Mouse (Mus musculus): ENCODE results near the gene Mvp. TPM values are rescaled to one million over a fixed set of nuclear protein-coding genes. Genes with fewer than 3 reads are reported as not detected.

Mvp gene
- 100 to 1,000 TPM; 115 to 145 TPM for total RNA-seq (2021)
- 95.3 and 172 TPM in 2 replicates for polyA plus RNA-seq (2012; rRNA removed)
- long read RNA-seq, transcript Mvp-202 (15 exons, 2,837 nt) = major isoform, 109 of 134 reads
- long read RNA-seq, partial matches to known transcripts = 24 of 134 reads
- long read RNA-seq, other reads (novel, unspliced or antisense) = 1 of 134 reads

DNA sequence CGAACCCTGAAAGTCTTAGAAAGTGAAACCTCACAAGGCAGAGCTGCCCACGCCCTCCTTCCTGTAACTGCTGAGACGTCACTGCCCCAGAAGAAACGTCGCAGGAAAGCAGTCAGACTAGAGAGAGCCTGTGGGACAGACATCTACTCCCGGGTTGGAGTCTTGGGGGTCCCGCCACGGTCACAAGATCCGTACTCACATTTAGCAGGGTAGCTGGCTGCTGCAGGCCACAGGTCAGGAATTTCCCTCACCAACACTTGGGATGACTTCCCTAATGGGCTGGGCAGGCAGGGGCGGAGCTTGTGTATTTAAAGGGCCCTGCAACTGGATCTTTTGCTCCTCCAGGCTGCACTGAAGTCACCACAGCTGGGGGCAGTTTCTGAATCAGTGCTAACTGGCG lies at the start of gene Mvp:
Gene Mvp (minus strand): TSS at position 302 of the 400 bp plus-strand sequence.
- peak; percentile 88 for DNase-seq

DNA sequence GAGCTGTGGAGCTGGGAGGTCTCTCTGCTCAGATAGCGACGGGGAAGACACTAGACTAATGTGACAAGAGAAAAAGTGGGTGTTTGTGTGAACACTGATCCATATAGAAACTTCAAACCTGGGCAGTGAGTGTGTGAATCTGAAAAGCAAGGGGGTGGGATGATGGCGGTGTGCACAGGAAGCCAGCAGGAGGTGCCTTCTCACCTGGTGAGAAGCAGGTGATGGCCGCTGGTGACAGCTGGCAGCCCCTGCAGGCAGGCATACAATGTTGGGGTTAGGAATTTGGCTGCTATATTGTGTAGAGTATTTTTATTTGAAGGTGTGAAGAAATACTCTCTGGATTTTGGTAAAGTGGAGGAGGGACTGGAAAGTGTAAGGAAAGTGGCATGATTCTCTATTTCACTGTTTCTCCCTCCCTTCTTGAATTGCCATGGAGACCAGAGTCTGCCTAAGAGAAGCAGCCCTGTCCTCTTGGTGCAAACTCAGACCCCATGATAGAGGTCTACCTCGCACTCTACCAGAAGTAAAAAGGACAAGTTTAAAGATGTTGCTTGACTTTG lies 40.7 kb upstream of the Mvp start:
- DNase-seq = no peak

DNA sequence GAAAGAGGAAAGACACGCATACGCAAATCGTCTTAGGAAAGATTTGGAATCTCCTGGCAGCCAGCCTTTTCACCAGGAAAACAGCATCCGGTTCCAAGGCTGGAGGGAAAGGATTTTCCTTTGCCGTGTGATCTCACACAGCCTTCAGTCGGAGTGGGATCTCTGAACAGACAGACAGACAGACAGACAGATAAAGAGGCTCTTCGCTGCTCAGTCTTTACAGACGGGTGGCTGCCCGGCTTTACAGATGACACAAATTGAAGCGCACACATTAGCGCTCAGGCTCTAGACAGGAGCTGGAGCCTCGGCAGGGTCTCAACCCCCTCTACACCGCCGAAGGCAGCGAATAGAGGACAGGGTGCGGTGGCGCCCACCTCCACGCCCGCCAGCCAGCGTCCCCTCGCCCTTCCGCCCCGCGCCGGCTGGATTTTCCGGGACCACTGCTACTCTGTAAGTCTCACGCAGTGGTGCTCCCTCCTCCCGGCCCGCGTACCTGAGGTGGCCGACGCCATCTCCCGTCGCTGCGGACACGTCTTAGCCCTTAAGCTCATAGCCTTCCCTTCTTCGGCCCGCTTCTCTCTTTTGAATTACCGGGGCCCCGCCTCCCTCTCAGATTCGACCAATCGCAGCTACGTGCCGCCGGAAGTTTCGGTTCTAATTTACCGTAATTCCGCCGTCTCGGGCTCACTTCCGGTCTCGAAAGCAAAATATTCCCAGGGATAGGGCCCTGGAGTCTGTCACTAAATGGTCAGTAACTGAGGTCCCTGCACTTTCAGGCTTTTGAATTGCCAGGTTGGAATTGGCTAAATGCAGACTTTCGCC lies 27.6 kb upstream of the Mvp start, which contains the start of gene Kif22:
Gene Kif22 (minus strand): TSS at position 621 of the 822 bp plus-strand sequence.
- DNase-seq = peak; percentile 94

DNA sequence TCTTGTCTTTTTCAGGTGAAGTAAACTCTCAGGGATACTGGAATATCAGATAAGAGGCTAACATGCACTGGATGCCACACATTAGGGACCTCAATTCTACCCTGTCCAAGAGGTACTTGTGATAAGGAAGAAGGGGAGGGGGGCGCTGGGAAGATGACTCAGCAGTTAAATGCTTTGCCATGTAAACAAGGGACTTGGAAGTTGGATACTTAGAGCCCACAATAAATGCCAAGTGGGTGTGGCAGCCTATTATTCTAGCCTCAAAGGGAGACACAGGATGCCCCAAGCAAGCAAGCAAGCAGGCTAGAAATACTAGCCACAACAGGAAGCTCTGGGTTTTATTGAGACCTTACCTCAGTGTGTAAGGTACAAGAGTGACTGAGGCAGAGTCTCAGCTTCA lies 16.8 kb upstream of the Mvp start:
- DNase-seq = no peak

DNA sequence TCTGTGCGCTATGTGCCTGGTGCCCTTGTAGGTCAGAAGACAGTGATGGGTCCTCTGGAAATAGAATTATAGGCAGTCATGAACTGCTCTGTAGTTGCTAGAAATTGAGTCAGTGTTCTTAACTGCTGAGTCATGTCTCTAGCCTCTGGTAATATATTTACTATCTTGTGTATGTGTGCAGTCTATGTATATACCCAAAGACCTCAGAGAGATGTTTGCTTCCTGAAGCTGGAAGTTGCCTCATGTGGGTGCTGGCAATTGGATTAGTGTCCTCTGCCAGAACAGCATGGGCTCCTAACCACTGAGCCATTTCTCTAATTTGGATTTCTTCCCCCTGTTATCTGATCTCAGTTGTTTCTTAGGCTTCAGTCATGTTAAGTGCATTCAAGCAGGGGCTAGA lies 15.8 kb upstream of the Mvp start:
- DNase-seq = no peak

DNA sequence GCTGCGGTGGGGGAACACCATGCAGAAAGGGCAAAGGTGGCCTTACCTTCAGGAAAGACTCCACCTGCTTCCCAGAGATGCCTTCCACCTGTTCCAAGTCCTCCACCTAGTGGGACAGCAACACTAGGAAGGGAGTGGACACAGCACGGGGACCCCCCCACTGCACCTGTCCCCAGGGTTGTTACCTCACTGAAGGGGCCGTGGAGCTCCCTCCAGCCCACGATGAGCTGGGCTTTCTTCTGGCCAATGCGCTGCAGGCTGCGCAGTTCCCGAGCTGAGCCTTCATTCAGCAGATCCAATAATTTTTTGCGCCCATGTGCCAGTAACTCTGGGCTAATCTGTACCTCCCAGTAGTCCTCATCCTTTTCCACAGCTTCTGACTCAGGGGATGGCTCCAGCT lies 13.5 kb upstream of the Mvp start:
- DNase-seq = no peak

DNA sequence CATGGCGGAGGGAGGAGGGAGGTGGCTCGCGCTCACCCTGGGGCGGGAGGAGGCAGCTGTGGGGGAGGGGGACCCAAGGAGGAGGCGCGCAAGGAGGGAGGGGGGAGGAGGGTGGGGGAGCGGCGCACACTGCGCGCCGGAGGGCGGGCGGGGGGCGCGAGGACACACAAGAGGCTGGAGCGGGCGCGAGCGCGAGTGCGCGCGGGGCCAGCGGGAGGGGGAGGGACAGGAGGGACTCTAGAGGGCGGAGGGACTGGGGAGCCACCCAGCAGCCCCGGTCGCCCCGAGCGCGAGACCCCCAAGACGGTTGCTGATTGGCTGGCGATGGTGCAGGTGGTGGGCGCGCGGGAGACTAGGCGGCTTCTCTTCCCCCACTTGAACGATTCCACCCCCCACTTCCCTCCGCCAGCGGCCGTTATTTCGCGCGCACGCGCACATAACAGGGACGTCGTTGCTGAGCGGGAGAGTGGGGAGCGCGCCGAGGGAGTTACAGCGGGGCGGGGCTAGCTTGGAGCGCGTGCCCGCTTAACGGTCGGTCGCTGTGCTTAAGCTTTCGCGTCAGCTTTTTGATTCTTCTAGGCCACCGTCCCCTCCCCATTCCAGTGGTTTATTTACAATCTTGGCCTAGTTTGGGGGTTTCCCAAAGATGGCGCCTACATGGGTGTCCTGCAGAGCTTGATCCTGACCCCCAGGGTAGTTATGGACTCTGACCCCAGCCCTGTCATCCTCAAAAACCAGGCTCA lies 12.7 kb upstream of the Mvp start, which contains the start of gene Maz:
Gene Maz (minus strand): TSS at position 54 of the 743 bp plus-strand sequence.
- DNase-seq = peak; percentile 100

DNA sequence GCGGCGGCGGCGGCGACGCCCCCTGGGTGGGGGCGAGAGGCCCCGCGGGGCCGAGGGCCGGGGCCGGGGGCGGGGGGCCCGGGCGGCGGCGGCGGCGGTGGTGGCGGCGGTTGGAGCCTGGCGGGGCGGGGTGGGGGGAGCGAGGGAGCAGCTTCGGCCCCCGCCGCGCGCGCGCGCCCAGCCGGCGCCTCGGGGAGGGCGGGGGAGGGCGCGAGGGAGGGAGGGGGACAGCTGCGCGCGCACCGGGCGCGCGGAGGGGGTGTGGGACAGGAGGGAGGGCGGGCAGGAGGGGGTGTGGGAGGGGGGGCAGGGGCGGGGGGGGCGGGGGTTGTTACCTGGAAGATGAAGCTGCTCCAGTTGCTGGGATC lies 12.2 kb upstream of the Mvp start:
- DNase-seq = no peak

DNA sequence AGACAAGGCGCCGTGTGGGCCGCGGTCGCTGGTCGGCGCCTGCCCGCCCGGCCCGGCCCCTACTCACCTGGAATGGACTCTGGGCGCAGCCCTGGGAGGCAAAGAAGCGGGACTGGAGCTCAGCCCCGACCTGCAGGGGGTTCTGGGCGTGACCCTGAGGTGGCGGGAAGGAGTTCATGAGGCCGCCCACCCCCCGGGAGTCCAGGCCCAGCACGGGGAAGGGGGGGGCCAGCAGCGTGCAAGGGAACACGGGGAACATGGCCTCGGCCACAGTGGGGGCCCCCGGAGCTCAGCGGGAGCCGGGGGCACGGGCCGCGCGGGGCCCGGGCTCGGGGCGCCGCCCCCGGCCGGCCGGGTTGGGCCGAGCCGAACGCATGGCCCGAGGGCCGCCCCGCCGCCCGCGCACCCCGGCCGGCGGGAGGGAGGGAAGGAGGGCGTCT lies 11.8 kb upstream of the Mvp start:
- peak; percentile 83 for DNase-seq

DNA sequence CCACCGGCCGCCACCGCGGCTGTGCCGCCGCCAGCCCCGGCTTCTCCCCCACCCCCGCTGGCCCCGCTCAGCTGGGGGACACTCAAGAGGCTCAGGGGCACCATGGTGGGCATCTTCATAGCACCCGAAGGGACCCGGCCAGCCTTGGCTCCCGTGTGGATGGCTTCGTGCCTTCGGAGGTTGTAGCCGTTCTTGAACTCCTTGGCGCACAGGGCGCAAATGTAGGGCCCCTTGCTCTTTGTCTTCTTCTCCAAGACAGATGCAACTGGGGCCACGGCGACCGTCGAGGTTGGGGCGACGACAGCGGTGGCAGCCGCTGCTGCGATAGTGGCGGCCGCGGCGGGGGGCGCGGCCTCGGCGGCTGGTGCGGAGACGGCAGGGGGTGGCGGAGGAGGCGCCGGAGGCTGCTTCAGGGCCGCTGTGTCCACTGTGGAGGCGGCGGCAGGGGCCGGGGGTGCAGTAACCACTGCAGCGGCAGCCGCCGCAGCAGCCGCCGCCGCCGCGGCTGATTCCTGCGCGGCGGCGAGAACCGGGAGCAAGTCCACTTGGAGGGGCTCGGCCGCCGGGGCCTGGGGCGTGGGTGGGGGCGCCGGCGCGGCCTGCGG lies 11.2 kb upstream of the Mvp start:
- peak; percentile 77 for DNase-seq

DNA sequence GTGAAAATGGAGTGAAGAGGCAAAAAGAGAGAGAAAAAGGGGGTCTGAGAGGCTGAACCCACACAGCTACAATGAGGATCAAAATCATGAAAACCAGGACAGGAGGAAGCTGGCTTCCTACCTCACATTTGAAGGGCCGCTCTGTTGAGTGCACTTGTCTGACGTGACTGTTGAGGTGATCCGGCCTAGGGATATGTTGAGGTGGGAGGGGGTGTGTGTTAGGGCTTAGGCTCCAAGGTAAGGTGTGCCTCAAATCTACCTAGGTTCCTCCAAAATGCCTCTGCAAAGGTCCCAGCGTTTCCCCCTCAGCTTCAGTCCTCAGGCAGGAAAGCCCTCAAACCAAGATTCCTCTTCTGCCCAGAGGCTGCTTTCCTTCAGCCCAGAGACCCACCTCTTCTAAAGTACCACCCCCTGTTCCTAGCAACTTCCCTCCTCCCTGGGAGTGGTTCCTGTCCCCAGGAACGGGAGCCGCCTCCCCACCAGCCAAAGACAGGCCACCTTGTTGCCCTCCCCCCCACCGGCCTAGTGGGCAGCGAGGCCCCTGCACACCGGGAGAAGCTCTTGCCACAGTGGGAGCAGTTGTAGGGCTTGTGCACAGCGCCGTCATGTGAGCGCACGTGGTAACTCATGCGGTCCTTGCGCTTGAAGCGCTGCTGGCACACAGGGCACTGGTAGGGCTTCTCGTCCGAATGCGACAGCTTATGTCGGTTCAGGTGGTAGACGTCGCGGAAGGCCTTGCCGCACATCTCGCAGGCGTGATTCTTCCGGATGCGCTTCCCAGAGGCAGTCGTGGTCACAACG lies 10.5 kb upstream of the Mvp start:
- DNase-seq = peak; percentile 89

DNA sequence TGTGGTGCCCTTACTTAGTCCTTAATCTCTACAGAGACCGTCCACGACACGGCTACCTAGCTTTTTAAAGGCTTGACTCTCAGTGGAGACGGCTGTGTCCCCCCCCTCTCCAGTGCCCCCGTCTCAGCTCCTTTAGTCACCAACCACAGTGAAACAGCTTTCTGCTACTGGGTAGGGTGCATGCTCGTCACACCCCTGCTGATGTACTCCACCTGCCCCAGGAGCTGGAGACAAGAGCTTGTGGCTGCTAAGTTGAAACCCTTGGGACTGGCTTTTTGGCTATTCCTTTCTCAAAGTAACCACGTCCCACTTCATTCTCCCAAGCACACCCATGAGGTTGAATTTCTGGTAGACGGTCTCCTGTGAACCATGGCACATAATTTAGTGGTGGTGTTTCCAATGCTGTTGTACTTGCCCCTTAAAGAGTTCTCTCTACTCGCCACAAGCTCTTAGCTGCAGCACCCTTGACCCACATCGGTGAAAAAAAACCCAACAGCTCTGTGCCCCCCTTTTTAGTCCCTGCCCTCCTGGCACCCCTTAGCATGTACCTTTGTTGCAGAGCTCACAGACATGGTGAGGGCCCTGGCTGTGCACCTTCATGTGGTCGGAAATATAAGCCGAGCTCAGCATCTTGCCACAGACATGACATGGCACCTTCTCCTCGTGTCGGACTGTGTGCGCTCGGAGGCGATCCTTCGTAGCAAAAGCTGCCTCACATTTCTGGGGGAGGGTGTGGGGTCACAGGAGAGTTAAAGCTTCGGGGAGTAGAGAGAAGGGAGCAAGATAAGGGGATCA lies 9.7 kb upstream of the Mvp start:
- peak; percentile 24 for DNase-seq

DNA sequence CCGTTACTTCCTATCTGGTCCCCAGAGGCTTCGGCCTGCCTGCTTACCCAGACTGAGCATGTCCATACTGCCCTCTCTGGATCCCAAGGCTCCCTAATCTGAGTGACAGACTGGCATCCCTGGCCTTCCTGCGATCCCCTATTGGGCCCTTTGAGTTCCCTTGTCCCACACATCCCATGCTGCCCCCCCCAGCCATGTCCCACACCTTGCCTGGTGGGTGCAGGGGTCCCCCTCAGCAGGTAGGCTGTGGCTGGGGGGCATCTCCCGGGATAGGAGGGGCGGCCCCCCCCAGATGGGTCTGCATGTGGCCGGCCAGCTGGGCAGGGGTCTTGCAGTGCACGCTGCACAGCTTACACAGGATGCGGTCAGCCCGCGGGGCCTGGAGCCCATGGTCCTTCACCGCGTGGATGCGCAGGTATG lies 8.9 kb upstream of the Mvp start:
- DNase-seq = peak; percentile 23

DNA sequence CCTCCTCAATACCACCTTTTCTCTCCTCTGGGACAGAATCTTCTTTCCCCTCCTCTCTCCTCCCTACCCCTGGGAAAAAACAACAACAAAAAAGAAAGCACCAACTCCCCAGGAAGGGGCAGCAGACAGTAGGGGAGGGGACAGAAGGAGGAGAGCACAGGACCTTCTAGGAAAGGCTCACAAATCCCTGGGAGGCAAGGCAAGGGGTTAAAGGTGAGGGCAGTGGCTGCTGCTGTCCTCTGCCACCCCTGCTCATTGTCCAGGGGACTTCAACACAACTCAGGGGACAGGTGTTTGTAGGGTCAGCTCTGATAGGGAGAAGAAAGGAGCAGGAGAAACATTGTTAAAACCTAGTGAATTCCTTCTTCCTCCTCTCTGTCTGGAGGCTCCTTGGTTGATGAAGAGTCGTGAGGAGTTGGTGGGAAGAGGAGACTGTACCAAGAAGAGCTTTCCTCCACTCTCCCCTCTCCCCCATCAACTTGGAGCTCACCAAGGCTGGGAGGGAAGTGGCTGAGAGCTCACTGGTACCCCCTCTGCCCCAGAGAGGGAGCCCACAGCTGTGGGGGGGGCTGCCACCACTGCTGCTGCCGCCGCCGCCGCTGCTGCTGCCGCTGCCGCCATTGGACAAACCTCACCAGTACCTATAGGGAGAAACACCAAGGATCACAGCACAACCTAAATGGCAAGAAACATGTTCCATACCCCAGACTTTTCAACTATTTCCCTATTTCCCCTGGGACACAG lies 8.3 kb upstream of the Mvp start:
- DNase-seq = no peak

DNA sequence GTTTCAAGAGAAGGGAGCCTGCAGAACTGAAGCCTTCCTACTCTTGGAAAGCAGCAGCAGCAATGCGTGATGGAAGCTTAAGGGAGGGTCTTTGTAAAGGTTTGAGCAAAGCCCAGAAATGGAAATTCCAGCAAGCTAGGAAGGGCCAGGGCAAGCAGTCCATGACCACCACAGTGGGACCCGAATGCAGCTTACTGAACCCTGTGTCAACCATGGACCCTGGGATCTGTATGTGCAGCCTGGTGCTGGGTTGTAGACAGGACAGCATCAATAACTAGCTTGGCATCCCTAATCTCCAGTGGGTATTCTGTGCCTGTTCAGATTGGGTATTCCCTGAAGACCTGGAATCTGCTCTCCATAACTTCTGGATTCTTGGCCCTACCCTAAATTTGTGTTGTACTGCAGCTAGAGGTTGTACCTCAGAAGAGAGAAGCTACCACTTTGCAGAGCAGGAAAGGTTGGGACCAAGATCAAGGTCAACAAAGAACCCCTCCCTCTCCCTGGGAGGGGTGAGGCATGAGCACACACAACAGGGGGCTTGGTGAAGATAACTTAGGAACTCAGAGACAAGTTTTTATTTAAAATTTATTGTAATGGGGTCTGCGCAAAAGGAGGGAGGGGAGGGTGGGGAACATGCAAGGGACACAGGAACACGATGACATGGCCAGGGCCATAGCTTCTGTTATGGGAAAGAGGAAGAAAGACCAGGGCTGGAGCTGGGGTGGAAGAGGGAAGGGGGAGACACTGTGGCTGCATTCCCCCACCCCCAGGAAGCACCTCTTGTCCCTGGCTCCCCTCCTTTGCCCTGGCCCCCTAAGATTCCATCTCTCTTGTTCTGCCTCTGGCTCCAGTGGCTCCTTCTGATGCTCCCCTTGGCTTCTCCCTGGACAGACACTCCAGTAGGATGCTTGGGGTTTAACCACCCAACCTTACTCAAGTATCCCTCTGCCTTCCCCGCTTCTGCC lies 7.4 kb upstream of the Mvp start:
- DNase-seq = no peak

DNA sequence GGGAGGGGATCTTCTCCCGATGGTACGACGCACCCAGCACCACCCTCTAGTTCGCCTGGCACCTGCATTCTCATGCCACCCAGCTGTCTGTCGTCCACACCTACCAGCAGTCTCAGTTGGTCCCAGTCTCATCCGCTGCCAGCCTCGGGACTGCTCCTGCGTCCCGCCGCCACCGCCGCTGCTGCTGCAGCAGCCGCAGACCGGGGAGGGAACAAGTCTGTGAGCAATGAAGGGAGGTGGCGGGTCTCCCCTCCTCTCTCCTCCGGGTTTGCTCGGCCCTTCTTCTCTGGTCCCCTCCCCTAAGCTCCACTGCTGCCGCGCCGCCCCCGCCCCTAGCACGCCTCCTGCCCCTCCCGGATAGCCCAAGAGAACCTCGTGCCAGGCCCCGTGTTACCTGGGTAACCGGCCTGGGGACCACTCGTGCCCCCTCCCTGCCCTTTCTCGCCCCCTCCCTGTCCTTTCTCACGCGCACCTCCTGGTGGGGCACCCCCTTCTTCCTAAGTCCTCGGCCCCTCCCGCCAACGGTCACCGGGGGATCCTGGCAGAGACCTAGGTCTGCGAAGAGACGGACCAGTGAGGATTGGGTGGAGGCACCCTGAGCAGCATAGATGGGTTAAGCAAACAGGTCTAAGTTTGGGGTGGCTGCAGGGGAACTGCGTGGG lies 6.6 kb upstream of the Mvp start, which contains the start of the genes Gm42742 and Prrt2:
Gene Gm42742 (minus strand): TSS at position 197 of the 662 bp plus-strand sequence.
Gene Prrt2 (minus strand): TSS at position 311 of the 662 bp plus-strand sequence.
- DNase-seq = peak; percentile 58

DNA sequence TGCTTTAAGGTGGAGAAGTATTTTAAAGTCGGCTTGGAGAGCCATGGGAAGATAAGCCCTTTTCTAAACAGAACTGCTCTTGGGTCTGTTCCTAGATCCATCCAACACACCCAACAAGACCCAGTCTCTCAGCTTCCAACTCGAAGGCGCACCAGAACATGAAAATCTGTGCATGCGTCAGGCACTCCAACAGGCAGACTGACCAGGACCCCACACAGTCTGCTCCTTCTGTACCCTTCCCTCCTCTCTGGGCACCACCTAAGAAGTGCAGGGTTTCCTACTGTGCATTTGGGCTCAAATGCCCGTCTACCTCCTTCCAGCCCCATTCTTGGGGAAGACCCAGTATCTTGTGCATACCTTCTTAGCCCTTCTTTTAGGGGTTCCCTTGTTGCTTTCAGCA lies 6.1 kb upstream of the Mvp start:
- DNase-seq = peak; percentile 6

DNA sequence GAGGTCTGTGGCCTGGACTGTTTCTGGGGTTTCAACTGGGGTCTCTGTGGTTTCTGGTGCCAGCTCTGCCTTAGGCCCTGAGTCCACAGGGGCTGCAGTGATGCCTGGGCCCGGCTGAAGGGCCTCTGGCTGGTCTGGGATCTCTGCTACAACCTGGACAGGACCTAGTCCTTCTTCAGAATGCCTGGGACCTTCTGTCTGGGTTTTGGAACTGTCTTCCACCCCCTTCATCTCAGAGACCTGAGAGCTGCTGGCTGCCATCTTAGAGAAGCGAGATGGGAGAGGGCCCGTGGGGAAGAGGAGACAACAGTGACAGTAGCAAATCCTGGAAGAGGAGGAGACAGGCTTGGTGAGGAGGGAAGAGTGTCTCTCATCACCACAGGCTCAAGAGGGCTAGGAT lies 5.6 kb upstream of the Mvp start:
- no peak for DNase-seq
